Mouse (Mus musculus) kidney, adult 2 months (tissue): Measurements from ENCODE around the gene Itih4. TPM values are rescaled to one million over a fixed set of nuclear protein-coding genes. Genes with fewer than 3 reads are reported as not detected.
A peak's percentile ranks its signal among the peaks of the same experiment; 100 is the strongest.

Experiments
- DNase-seq: peaks from one replicate; pipeline ENCODE4 v3.0.0; 2021
- H3K27ac ChIP-seq: fragments of 200-500 bp; 2 replicates; pipeline ENCODE4 v1.5.1; 2012; ENCODE audit warnings: low read depth, low read length, control low read depth, inconsistent platforms; ENCODE audit not compliant: insufficient read depth
- H3K27me3 ChIP-seq: fragments of 200-500 bp; replicated peaks from 2 replicates; pipeline ENCODE4 v1.6.1; 2012; ENCODE audit warnings: mild to moderate bottlenecking, moderate library complexity, low read length, inconsistent platforms; ENCODE audit not compliant: control insufficient read depth, insufficient read depth
- H3K36me3 ChIP-seq: fragments of 200-500 bp; 2 replicates; pipeline ENCODE4 v1.6.1; 2012; ENCODE audit warnings: mild to moderate bottlenecking, moderate library complexity, low read length, inconsistent platforms; ENCODE audit not compliant: control insufficient read depth, insufficient read depth
- H3K4me1 ChIP-seq: fragments of 200-500 bp; 2 replicates; pipeline ENCODE4 v1.6.1; 2011; ENCODE audit warnings: low read length; ENCODE audit not compliant: control insufficient read depth, insufficient read depth
- H3K4me3 ChIP-seq: fragments of 200-500 bp; 2 replicates; pipeline ENCODE4 v1.5.1; 2011; ENCODE audit warnings: mild to moderate bottlenecking, low read depth, low read length, control low read depth; ENCODE audit not compliant: insufficient read depth
- CTCF ChIP-seq: fragments of 200-500 bp; conservative IDR thresholded peaks from 2 replicates; pipeline ENCODE4 v1.5.1; 2011; ENCODE audit warnings: low read depth, mild to moderate bottlenecking, control low read depth, low read length, moderate library complexity, mixed read lengths; ENCODE audit not compliant: insufficient read depth, insufficient read length
- POLR2A ChIP-seq: fragments of 200-500 bp; IDR thresholded peaks from one replicate; pipeline ENCODE4 v1.6.1; 2011; ENCODE audit warnings: low read depth, low read length, control low read depth
- WGBS: fragments of 180-500 bp; shearing (Covaris S2); methylation state at CpG from one replicate; pipeline ENCODE4 v1.1.7; 2018; 5-methylcytosine and 5-hydroxymethylcytosine counted together
- polyA plus RNA-seq: library from polyadenylated mRNA; depleted of rRNA; stranded (reverse); fragments of >200 nt; gene quantifications from 2 replicates; pipeline ENCODE4 v1.2.3, GENCODE M21; 2012; rRNA removed

The Itih4 gene
- polyA plus RNA-seq, 1 experiment, result 0.38 TPM

- Histone ChIP-seq H3K36me3 (no peaks in the 10 kb centered on the region), H3K4me3 (no peak overlapping the region), H3K4me1 (peaks cover 3% of the 10 kb centered on the region; the same call in 1 of the 2 replicates), H3K27me3 (no peaks in the 10 kb centered on the region), H3K27ac (no peak overlapping the region)
- no peak for DNase-seq
- TF ChIP-seq POLR2A (no peak), CTCF (no peak)
- 98% methylated on average over 4 of the region's 4 CpGs for WGBS
These were observed 56.0 kb downstream of the Itih4 start for GRCm38 (mm10) chr14:30942254-30942653.

DNA sequence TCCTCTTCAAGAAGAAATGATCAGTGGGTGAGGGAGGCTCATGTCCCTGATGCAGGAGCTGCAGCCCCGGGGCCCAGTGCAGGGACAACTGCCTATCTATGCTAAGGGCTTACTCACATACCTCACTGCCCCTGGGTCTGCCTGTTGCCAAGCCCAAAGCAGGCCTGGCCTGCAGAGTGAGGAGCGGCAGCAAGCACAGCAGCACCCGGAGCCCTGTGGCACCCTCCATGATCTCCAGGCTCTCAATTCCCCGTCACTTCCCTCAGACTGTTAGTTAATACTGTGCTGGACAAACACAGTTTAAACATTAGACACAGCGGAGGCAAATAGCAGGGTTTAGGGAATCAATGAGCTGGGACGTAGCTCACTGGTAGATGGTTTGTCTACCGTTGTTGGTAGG lies 56.8 kb downstream of the Itih4 start, which contains the start of gene Itih1:
Gene Itih1, minus strand, starts transcription at position 252 of the 400 bp plus-strand sequence.
- 47% methylated on average over 7 of the region's 7 CpGs for WGBS
- DNase-seq, result peak; percentile 63
- TF ChIP-seq POLR2A (no peak), CTCF (no peak)
- H3K27ac ChIP-seq, result no peak within 1 kb of the TSS; the same call in 1 of the 2 replicates
- H3K27me3 ChIP-seq, result no peaks in the 10 kb centered on the region
- peaks cover 3% of the 10 kb centered on the region; the same call in 1 of the 2 replicates for H3K4me1 ChIP-seq
- H3K36me3 ChIP-seq, result no peaks in the 10 kb centered on the region
- 0 out of 2 replicates have a peak within 1 kb of the TSS, but pooled peaks have one; percentile 24 for H3K4me3 ChIP-seq

DNA sequence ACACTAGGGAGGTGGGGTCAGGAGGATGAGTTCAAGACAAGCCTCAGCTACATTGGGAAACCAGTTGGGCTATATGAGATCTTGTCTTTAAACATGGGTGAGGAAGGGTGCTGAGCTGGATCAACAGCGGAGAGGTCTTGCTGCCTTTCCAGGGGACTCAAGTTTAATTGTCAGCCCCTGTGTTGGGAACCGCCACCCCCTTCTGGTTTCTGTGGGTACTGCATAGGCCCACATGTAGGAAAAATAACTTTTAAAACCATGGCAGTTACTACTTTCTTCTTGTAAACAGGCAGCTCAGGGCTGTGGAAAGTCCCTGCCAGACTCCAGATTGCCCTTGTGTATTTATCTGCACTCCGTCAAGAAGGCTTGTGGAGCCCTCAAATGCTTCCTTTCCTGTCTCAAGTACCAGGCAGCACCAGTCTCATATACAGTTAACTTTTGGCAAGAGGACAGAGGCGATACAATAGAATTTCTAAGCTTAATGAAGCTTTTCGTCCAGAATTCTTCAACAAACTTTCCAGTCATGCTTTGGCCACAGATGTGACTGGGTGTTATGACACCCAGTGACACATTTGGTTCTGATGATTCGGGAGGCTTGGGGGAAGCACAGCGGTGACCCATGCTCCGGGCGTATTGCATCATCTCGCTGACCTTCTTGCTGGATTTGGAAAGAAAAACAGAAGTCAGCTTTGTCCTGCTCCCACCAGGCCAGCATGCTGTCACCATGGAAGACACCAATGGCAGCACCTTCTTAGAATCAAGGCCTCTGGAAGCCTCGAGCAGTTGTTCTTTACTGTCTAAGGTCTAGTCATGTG lies 57.8 kb downstream of the Itih4 start:
- Histone ChIP-seq H3K27me3 (no peaks in the 10 kb centered on the region), H3K4me3 (no peak overlapping the region), H3K27ac (no peak overlapping the region), H3K36me3 (no peaks in the 10 kb centered on the region), H3K4me1 (peaks cover 3% of the 10 kb centered on the region; the same call in 1 of the 2 replicates)
- 63% methylated on average over 11 of the region's 11 CpGs for WGBS
- peak; percentile 54 for DNase-seq
- peak; percentile 56 for TF ChIP-seq CTCF
- TF ChIP-seq POLR2A, result no peak

DNA sequence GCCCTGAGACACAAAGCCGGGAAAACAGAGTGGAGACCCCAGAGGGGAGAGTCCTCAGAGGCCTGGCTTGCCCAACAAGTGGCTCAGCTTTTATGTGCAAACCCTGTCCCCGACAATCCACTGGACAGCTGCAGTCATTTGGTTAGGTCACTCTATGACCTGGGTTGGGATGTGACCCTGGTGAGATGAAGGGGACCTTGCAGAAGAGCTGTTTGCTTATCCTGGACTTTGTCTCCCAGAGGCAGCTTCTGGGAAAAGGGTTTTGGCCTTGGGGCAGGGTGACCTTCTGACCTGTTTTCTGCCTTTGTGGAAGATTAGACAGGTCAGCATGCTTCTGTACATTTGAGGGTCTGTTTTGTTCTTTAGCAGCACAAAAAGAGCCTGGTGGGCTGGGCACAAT lies 58.5 kb downstream of the Itih4 start:
- H3K27me3 ChIP-seq, result no peaks in the 10 kb centered on the region
- peaks cover 3% of the 10 kb centered on the region; the same call in 1 of the 2 replicates for H3K4me1 ChIP-seq
- no peak overlapping the region for H3K27ac ChIP-seq
- H3K4me3 ChIP-seq, result no peak overlapping the region
- TF ChIP-seq POLR2A, result no peak
- TF ChIP-seq CTCF, result no peak
- no peaks in the 10 kb centered on the region for H3K36me3 ChIP-seq
- DNase-seq, result peak; percentile 44
- WGBS, result 80% methylated on average over 2 of the region's 2 CpGs

DNA sequence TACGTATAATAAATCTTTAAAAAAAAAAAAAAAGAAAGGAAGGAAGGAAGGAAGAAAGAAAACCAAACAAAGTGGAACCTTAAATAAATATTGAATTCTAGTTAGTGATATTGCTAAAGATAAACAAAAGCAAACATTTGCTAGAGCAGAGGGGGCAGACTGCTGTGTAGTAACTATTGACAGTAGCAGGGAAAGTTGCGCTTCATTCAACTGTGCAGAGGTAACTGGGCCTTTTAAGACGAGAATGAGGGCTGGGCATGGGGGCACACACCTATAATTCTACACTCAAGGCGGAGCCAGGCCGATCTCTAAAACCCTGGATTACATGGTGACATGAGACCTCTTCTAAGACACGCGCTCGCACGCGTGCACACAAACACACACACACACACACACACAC lies 63.7 kb downstream of the Itih4 start:
- TF ChIP-seq POLR2A, result no peak
- TF ChIP-seq CTCF, result no peak
- 95% methylated on average over 10 of the region's 10 CpGs for WGBS

DNA sequence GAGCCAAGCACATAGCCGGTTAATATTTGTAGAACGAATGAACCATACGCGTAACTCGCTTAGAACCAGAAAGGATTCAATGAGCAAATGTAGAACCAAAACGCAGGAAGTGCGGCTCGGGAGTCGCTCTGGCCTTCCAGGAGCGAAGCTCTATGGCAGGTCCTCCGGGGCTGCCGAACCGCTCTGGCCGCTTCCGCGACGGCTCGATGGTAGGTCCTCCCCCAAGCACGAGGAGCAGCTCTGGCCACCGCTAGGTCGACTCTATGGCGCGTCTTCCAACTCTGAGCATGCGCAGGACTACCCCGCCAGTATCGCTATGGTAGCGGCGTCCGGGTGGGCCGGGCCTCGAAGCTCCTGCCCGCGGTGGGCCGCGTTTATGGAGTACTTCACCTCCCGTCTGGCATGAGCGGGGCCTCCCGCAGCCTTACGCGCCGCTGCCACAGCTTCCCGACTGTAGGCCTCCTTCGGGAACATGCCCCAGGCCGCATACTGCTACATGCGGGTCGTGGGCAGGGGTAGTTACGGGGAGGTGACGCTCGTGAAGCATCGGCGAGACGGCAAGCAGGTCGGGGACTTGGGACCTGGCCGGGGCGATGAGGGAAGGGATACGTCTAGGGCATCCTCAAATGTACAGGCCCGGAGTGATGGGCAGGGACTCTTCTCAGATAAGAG lies 65.0 kb downstream of the Itih4 start, which contains the start of gene Nek4:
Gene Nek4, plus strand, starts transcription at position 224 of the 672 bp plus-strand sequence.
- Histone ChIP-seq H3K4me3 (peak within 1 kb of the TSS; percentile 96), H3K27ac (peak within 1 kb of the TSS; percentile 58), H3K36me3 (no peaks in the 10 kb centered on the region), H3K27me3 (no peaks in the 10 kb centered on the region), H3K4me1 (peaks cover 3% of the 10 kb centered on the region; the same call in 1 of the 2 replicates)
- WGBS, result under 1% methylated on average over 57 of the region's 57 CpGs
- TF ChIP-seq CTCF (0 out of 2 replicates have a peak, but pooled peaks have one; percentile 26), POLR2A (no peak)
- peak; percentile 98 for DNase-seq

More for the DNA sequence above, 63.7 kb downstream of the Itih4 start:
- Histone ChIP-seq H3K27me3 (no peaks in the 10 kb centered on the region), H3K36me3 (no peaks in the 10 kb centered on the region), H3K4me3 (no peak overlapping the region), H3K4me1 (peaks cover 3% of the 10 kb centered on the region; the same call in 1 of the 2 replicates), H3K27ac (no peak overlapping the region)
- no peak for DNase-seq

Other genes with a start within 250 kb of the Itih4 start
- gene Rft1, start 232.1 kb upstream of the Itih4 start, polyA plus RNA-seq, result 17.6 and 18.8 TPM in 2 replicates
- gene Sfmbt1, start 171.6 kb upstream of the Itih4 start, polyA plus RNA-seq, result 2.2 and 3.3 TPM in 2 replicates
- gene Tmem110, start 60.9 kb upstream of the Itih4 start, polyA plus RNA-seq, result 14.1 and 15.1 TPM in 2 replicates
- 8.2 and 9.2 TPM in 2 replicates for gene Mustn1, start 7.3 kb upstream of the Itih4 start, polyA plus RNA-seq
- 0.43 and 0.56 TPM in 2 replicates for gene Itih3, start 37.3 kb downstream of the Itih4 start, polyA plus RNA-seq
- gene Itih1, start 56.8 kb downstream of the Itih4 start, polyA plus RNA-seq, result 1.1 and 1.3 TPM in 2 replicates
- 5.3 and 6.2 TPM in 2 replicates for gene Nek4, start 64.9 kb downstream of the Itih4 start, polyA plus RNA-seq
- 14.9 and 17.6 TPM in 2 replicates for gene Glt8d1, start 114.9 kb downstream of the Itih4 start, polyA plus RNA-seq
- gene Spcs1, start 115.2 kb downstream of the Itih4 start, polyA plus RNA-seq, result 194 and 262 TPM in 2 replicates
- gene Pbrm1, start 132.7 kb downstream of the Itih4 start, polyA plus RNA-seq, result 10.3 and 11.2 TPM in 2 replicates
- gene Gnl3, start 132.7 kb downstream of the Itih4 start, polyA plus RNA-seq, result 10.1 and 14.3 TPM in 2 replicates
- 128 and 158 TPM in 2 replicates for gene Smim4, start 242.5 kb downstream of the Itih4 start, polyA plus RNA-seq
- gene Nt5dc2, start 244.6 kb downstream of the Itih4 start, polyA plus RNA-seq, result 56.2 and 62.4 TPM in 2 replicates